Mouse (Mus musculus): ENCODE data around the gene Polr3g. TPM values are rescaled to one million over a fixed set of nuclear protein-coding genes. Genes with fewer than 3 reads are reported as not detected.
A peak's percentile ranks its signal among the peaks of the same experiment; 100 is the strongest.

Polr3g gene
- total and polyA plus RNA-seq, 3 experiments = 26.2 to 79.4 (median 36.8) TPM

GRCm38 (mm10) chr13:81740898-81741297 lies 30.1 kb upstream of the Polr3g start (continued):
- TF ChIP-seq CTCF (IDR thresholded peaks at IDR 0.05 in 2 of 3, conservative IDR thresholded peaks at IDR 0.05 in 1 of 3; ENCODE audit: control insufficient read depth in 1 of 3, insufficient read depth in 1 of 3, low read depth in 2 of 3, low read length in 3 of 3, poor library complexity in 1 of 3, severe bottlenecking in 1 of 3) (peak; percentile 19 to 53 (median 34); a peak in 5 of 6 replicates), TBP (IDR thresholded peaks at IDR 0.05; ENCODE audit: low read depth, low read length) (peak; percentile 43; the same call in 1 of the 2 replicates), CHD1 (IDR thresholded peaks at IDR 0.05; ENCODE audit: low read depth, low read length) (no peak), RAD21 (IDR thresholded peaks at IDR 0.05; ENCODE audit: low read depth, low read length) (no peak), POLR2AphosphoS5 (IDR thresholded peaks at IDR 0.05; ENCODE audit: borderline replicate concordance, low read depth, low read length) (no peak)

DNA sequence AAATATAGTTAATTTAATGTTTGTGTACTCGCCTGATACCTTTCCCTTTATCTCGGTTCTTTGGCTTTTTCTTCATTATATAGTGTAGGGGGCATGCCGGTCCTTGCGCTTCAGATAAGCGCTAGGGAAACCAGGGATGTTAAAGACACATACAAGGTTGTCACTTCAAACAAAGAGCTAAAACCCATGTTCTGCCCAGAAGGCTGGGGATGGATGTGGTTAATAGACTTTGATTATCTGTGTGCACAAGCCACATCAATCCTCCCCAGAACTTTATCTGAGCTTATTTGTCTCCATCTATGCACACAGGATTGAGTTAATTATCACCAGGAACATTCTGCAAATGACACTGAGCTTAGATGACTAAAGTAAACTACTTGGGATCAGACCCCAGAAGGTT lies 25.8 kb upstream of the Polr3g start:
- H3K79me2 ChIP-seq (ENCODE audit: control insufficient read depth, insufficient read depth, low read length, poor library complexity) = no peaks in the 10 kb centered on the region
- H3K4me1 ChIP-seq (ENCODE audit: control insufficient read depth in 1 of 2, insufficient read depth in 2 of 2, low read length in 2 of 2) = peaks cover 3 to 10% of the 10 kb centered on the region in 2 experiments; a peak in 3 of 4 replicates
- no peaks in the 10 kb centered on the region for H3K9me3 ChIP-seq (replicated peaks; ENCODE audit: insufficient read depth, low read length)
- DNase-seq (ENCODE audit: low read depth, low spot score) = no peak
- no peak overlapping the region for H3K4me3 ChIP-seq (ENCODE audit: control insufficient read depth in 1 of 2, insufficient read depth in 1 of 2, low read depth in 2 of 2, low read length in 2 of 2)
- H3K27me3 ChIP-seq (ENCODE audit: control insufficient read depth in 1 of 2, insufficient read depth in 2 of 2, low read length in 2 of 2) = no peaks in the 10 kb centered on the region
- H3K9ac ChIP-seq (ENCODE audit: control insufficient read depth, low read depth, low read length, poor library complexity, severe bottlenecking) = no peak overlapping the region
- H3K27ac ChIP-seq (ENCODE audit: control insufficient read depth, low read depth, low read length) = no peak overlapping the region
- peaks cover 0 to 3% of the 10 kb centered on the region in 2 experiments; a peak in 1 of 4 replicates for H3K36me3 ChIP-seq (ENCODE audit: control insufficient read depth in 1 of 2, insufficient read depth in 2 of 2, low read length in 2 of 2)
- TF ChIP-seq RCOR1 (IDR thresholded peaks at IDR 0.05; ENCODE audit: low read depth, low read length) = peak; percentile 49; the same call in 1 of the 2 replicates
- TF ChIP-seq GATA1 (IDR thresholded peaks at IDR 0.05; ENCODE audit: low read depth, low read length) = peak; percentile 50
- peak; percentile 43; the same call in 1 of the 2 replicates for TF ChIP-seq TCF12 (IDR thresholded peaks at IDR 0.05; ENCODE audit: low read depth, low read length)
- TF ChIP-seq CTCF (IDR thresholded peaks at IDR 0.05 in 2 of 3, conservative IDR thresholded peaks at IDR 0.05 in 1 of 3; ENCODE audit: control insufficient read depth in 1 of 3, insufficient read depth in 1 of 3, low read depth in 2 of 3, low read length in 3 of 3, poor library complexity in 1 of 3, severe bottlenecking in 1 of 3) = no peak
- peak; percentile 35 to 37; a peak in 1 of 4 replicates for TF ChIP-seq EP300 (IDR thresholded peaks at IDR 0.05; ENCODE audit: low read depth in 1 of 2, low read length in 2 of 2)
- TF ChIP-seq GABPA (IDR thresholded peaks at IDR 0.05; ENCODE audit: low read depth, low read length) = no peak

- no peak overlapping the region for H3K9ac ChIP-seq (ENCODE audit: control insufficient read depth, low read depth, low read length, poor library complexity, severe bottlenecking)
Observed at GRCm38 (mm10) chr13:81730362-81730761, 19.5 kb upstream of the Polr3g start.

More at GRCm38 (mm10) chr13:81730362-81730761, 19.5 kb upstream of the Polr3g start:
- Histone ChIP-seq H3K36me3 (ENCODE audit: control insufficient read depth in 1 of 2, insufficient read depth in 2 of 2, low read length in 2 of 2) (peaks cover 0 to 12% of the 10 kb centered on the region in 2 experiments; a peak in 2 of 4 replicates), H3K4me1 (ENCODE audit: control insufficient read depth in 1 of 2, insufficient read depth in 2 of 2, low read length in 2 of 2) (peaks cover 5 to 10% of the 10 kb centered on the region in 2 experiments; a peak in 3 of 4 replicates), H3K4me3 (ENCODE audit: control insufficient read depth in 1 of 2, insufficient read depth in 1 of 2, low read depth in 2 of 2, low read length in 2 of 2) (no peak overlapping the region), H3K79me2 (ENCODE audit: control insufficient read depth, insufficient read depth, low read length, poor library complexity) (no peaks in the 10 kb centered on the region), H3K9me3 (replicated peaks; ENCODE audit: insufficient read depth, low read length) (no peaks in the 10 kb centered on the region), H3K27me3 (ENCODE audit: control insufficient read depth in 1 of 2, insufficient read depth in 2 of 2, low read length in 2 of 2) (no peaks in the 10 kb centered on the region), H3K27ac (ENCODE audit: control insufficient read depth, low read depth, low read length) (no peak overlapping the region)
- DNase-seq (ENCODE audit: low read depth, low spot score) = peak; percentile 26
- TF ChIP-seq EP300 (IDR thresholded peaks at IDR 0.05; ENCODE audit: low read depth in 1 of 2, low read length in 2 of 2) (peak; percentile 69 to 70), ZNF384 (IDR thresholded peaks at IDR 0.05; ENCODE audit: low read depth, low read length) (peak; percentile 39; the same call in 1 of the 2 replicates), TBP (IDR thresholded peaks at IDR 0.05; ENCODE audit: low read depth, low read length) (no peak), GATA1 (IDR thresholded peaks at IDR 0.05; ENCODE audit: low read depth, low read length) (peak; percentile 77), TCF12 (IDR thresholded peaks at IDR 0.05; ENCODE audit: low read depth, low read length) (peak; percentile 73), ZMIZ1 (IDR thresholded peaks at IDR 0.05; ENCODE audit: low read depth, low read length) (no peak), TAL1 (IDR thresholded peaks at IDR 0.05; ENCODE audit: low read length) (peak; percentile 63), ETS1 (IDR thresholded peaks at IDR 0.05; ENCODE audit: low read depth, low read length) (peak; percentile 57; the same call in 1 of the 2 replicates), RCOR1 (IDR thresholded peaks at IDR 0.05; ENCODE audit: low read depth, low read length) (0 out of 2 replicates have a peak, but pooled peaks have one; percentile 21), USF1 (IDR thresholded peaks at IDR 0.05; ENCODE audit: low read depth, low read length) (no peak)
